Mouse (Mus musculus) G1E (cell line): ENCODE data around the gene Aars. TPM values are rescaled to one million over a fixed set of nuclear protein-coding genes. Genes with fewer than 3 reads are reported as not detected.
A peak's percentile ranks its signal among the peaks of the same experiment; 100 is the strongest.

Experiments
- ATAC-seq: 2 replicates; pipeline ENCODE4 v1.8.0; 2016; ENCODE audit warnings: mild to moderate bottlenecking; ENCODE audit not compliant: insufficient number of reproducible peaks, poor library complexity, low FRiP score, severe bottlenecking; ENCODE audit errors: extremely low read depth
- DNase-seq: peaks from one replicate; pipeline ENCODE4 v3.0.0; 2012; ENCODE audit warnings: low spot score
- H3K27me3 ChIP-seq: 2 replicates; pipeline ENCODE4 v1.6.1; 2012; ENCODE audit warnings: mild to moderate bottlenecking, low read length, inconsistent platforms; ENCODE audit not compliant: insufficient read depth
- H3K36me3 ChIP-seq: replicated peaks from 2 replicates; pipeline ENCODE3; 2012; ENCODE audit warnings: mild to moderate bottlenecking, inconsistent platforms
- H3K4me1 ChIP-seq: 2 replicates; pipeline ENCODE4 v1.6.1; 2012; ENCODE audit warnings: low read depth, low read length, inconsistent platforms, mixed read lengths; ENCODE audit not compliant: insufficient read depth
- H3K4me3 ChIP-seq: 2 replicates; pipeline ENCODE4 v1.5.1; 2012; ENCODE audit warnings: low read depth, mild to moderate bottlenecking, inconsistent platforms, low read length, moderate library complexity, mixed read lengths
- H3K9me3 ChIP-seq: replicated peaks from 2 replicates; pipeline ENCODE4 v1.6.1; 2012; ENCODE audit warnings: inconsistent platforms
- CTCF ChIP-seq: IDR thresholded peaks from 2 replicates; pipeline ENCODE4 v1.5.1; 2012; ENCODE audit warnings: low read depth, low read length, inconsistent platforms, mixed read lengths
- GATA1 ChIP-seq: IDR thresholded peaks from 2 replicates; pipeline ENCODE4 v1.6.1; 2012; ENCODE audit warnings: borderline replicate concordance, low read length, inconsistent platforms, mixed read lengths
- GATA2 ChIP-seq: IDR thresholded peaks from 2 replicates; pipeline ENCODE4 v1.6.1; 2012; ENCODE audit warnings: low read depth, low read length, inconsistent platforms, borderline replicate concordance
- POLR2AphosphoS5 ChIP-seq: IDR thresholded peaks from 2 replicates; pipeline ENCODE4 v1.6.1; 2012; ENCODE audit warnings: low read depth, low read length, inconsistent platforms; ENCODE audit not compliant: insufficient replicate concordance
- TAL1 ChIP-seq: conservative IDR thresholded peaks from 2 replicates; pipeline ENCODE4 v1.6.1; 2012; ENCODE audit warnings: low read depth, low read length, inconsistent platforms, mixed read lengths
- polyA plus RNA-seq: library from polyadenylated mRNA; stranded (reverse); fragments of >175 nt; gene quantifications from 2 replicates; pipeline ENCODE4 v1.2.3, GENCODE M21; 2012
- total RNA-seq, 2 experiments: library from RNA; stranded (forward) in 1 of 2; stranded (reverse) in 1 of 2; fragments of 200-1000 nt in 1 of 2; fragments of >200 nt in 1 of 2; fragmentation: Nextera tagmentation in 1 of 2; gene quantifications; 2 replicates each; pipeline ENCODE4 v1.2.3; 2014 to 2017

Gene Aars
- total and polyA plus RNA-seq, 3 experiments: 56.4 to 131 (median 81.8) TPM

GRCm38 (mm10) chr8:111027391-111027937 lies 5.5 kb upstream of the Aars start:
- Histone ChIP-seq H3K27me3 (no peaks in the 10 kb centered on the region), H3K4me1 (peaks cover 34% of the 10 kb centered on the region), H3K9me3 (no peaks in the 10 kb centered on the region), H3K4me3 (peak overlapping the region; percentile 88), H3K36me3 (peaks cover 16% of the 10 kb centered on the region)
- no peak for TF ChIP-seq GATA2
- TF ChIP-seq POLR2AphosphoS5: no peak
- no peak for TF ChIP-seq GATA1
- no peak for TF ChIP-seq TAL1
- TF ChIP-seq CTCF: no peak
- peak; percentile 80 for DNase-seq
- ATAC-seq: peak; percentile 89

DNA sequence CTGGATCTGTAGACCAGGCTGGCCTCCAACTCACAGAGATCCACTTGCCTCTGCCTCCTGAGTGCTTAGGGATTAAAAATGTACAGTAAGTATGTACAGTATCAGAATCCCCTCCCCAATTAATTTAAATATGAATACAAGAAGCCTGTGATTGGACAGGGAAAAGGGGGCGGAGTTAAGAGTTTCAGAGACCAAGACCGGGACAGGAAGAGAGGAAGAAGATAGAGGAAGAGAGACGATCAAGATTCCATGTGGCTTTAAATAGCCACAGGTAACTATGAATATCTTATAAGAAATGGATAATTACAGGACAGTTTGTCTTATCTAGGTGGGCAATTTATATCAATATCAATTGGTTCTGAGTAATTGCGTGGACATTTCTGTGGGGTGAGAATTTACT lies 3.4 kb upstream of the Aars start:
- no peak for TF ChIP-seq GATA1
- TF ChIP-seq TAL1: no peak
- TF ChIP-seq POLR2AphosphoS5: no peak
- no peak for TF ChIP-seq GATA2
- TF ChIP-seq CTCF: no peak
- DNase-seq: no peak
- ATAC-seq: 0 out of 2 replicates have a peak, but pooled peaks have one; percentile 16
- Histone ChIP-seq H3K9me3 (no peaks in the 10 kb centered on the region), H3K4me1 (peaks cover 42% of the 10 kb centered on the region), H3K4me3 (peak overlapping the region; percentile 70), H3K27me3 (no peaks in the 10 kb centered on the region), H3K36me3 (peaks cover 12% of the 10 kb centered on the region)

DNA sequence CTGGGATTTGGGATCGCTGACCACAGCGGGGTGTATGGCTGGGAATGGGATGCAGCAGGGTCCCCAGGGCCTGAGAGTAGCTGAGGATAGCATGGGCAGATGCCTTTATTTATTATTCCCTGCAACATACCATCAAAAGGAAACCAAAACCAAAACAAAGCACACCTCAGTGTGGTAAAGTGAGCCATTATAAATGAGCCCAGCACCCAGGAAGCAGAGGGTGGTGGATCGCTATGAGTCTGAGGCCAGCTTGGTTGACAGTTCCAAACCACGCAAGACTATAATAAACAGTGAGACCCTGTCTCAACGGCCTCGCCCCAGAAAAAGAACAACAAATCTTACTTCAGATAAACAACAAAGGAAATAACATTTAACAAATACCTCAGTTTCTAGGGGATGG lies 2.9 kb upstream of the Aars start:
- Histone ChIP-seq H3K4me1 (peaks cover 42% of the 10 kb centered on the region), H3K27me3 (no peaks in the 10 kb centered on the region), H3K4me3 (peak overlapping the region; percentile 70), H3K9me3 (no peaks in the 10 kb centered on the region), H3K36me3 (peaks cover 11% of the 10 kb centered on the region)
- no peak for TF ChIP-seq CTCF
- TF ChIP-seq GATA1: no peak
- no peak for TF ChIP-seq TAL1
- no peak for TF ChIP-seq POLR2AphosphoS5
- no peak for TF ChIP-seq GATA2
- no peak for DNase-seq
- no peak for ATAC-seq

GRCm38 (mm10) chr8:111031572-111031971 lies 1.4 kb upstream of the Aars start, which contains the start of gene Ddx19b:
Gene Ddx19b (minus strand): TSS chr8:111031751.
- Histone ChIP-seq H3K4me3 (peak within 1 kb of the TSS; percentile 70; the same call in 1 of the 2 replicates), H3K4me1 (peaks cover 57% of the 10 kb centered on the region), H3K36me3 (peaks cover 18% of the 10 kb centered on the region), H3K27me3 (no peaks in the 10 kb centered on the region), H3K9me3 (no peaks in the 10 kb centered on the region)
- TF ChIP-seq GATA1 (no peak), POLR2AphosphoS5 (no peak), GATA2 (no peak), CTCF (no peak), TAL1 (no peak)
- ATAC-seq (no peak), DNase-seq (no peak)

GRCm38 (mm10) chr8:111033482-111034215 lies 705 bp downstream of the Aars start:
- Histone ChIP-seq H3K27me3 (no peaks in the 10 kb centered on the region), H3K36me3 (peaks cover 36% of the 10 kb centered on the region), H3K9me3 (no peaks in the 10 kb centered on the region), H3K4me1 (peaks cover 58% of the 10 kb centered on the region), H3K4me3 (peak overlapping the region; percentile 79)
- peak; percentile 97 for ATAC-seq
- TF ChIP-seq GATA2 (no peak), GATA1 (no peak), CTCF (no peak), POLR2AphosphoS5 (no peak), TAL1 (no peak)
- peak; percentile 94 for DNase-seq

GRCm38 (mm10) chr8:111034276-111034675 lies 1.3 kb downstream of the Aars start:
- Histone ChIP-seq H3K27me3 (no peaks in the 10 kb centered on the region), H3K36me3 (peaks cover 43% of the 10 kb centered on the region), H3K4me3 (peak overlapping the region; percentile 79), H3K4me1 (peaks cover 55% of the 10 kb centered on the region), H3K9me3 (no peaks in the 10 kb centered on the region)
- TF ChIP-seq POLR2AphosphoS5 (no peak), GATA2 (no peak), CTCF (no peak), TAL1 (no peak), GATA1 (no peak)
- DNase-seq (no peak), ATAC-seq (no peak)
